Comparison of ENCODE assay signal across 8 mouse cellular contexts in the genomic region with DNA sequence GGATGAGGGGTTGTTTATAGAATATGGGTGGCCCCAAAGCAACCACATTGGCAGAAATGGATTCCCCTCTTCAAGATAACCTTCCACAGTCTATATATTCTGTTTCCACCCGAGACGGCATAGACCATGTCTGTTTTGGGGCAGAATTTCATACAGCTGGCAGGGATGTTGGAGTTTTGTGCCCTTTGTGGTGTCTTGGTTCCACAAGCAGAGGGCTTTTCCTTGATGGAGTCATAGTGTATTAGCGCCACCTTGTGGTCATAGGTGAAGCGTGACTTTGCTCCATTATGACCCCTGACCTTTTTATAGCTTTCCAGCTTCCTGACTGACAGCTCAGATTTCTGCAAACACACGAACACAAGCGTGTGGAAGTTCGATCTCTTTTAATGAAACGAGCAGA. TPM values are rescaled to one million over a fixed set of nuclear protein-coding genes. Genes with fewer than 3 reads are reported as not detected.
DNase-seq lines count a peak whose midpoint lies in the region; ATAC-seq lines count a peak whose summit lies in the region.

No protein-coding gene starts in this region.

- intact Hi-C loops in left cerebral cortex, postnatal 14 days (cut with DNase I) = no loop called here
- intact Hi-C loops in left cerebral cortex, postnatal 10 days (cut with DNase I) = no loop called here

- peak; percentile 71 for ATAC-seq in erythroid progenitor cell, adult 5-6 weeks (replicated peaks; ENCODE audit: low FRiP score, poor library complexity, severe bottlenecking)

- peak; percentile 33 to 43 for DNase-seq in left cerebral cortex, postnatal 14 days (ENCODE audit: low spot score in 2 of 2)
- DNase-seq in left cerebral cortex, postnatal 10 days (ENCODE audit: extremely low spot score in 1 of 2, low spot score in 2 of 2) = no peak
- DNase-seq in ES-CJ7 (ENCODE audit: low read depth, low spot score) = peak; percentile 92
- peak; percentile 13 to 44 for DNase-seq in adrenal gland, postnatal 36 days
- DNase-seq in large intestine, adult 2 months (ENCODE audit: low read depth, low spot score) = peak; percentile 45
- DNase-seq in natural killer cell, adult 2 months (ENCODE audit: low spot score in 2 of 2) = peak; percentile 6 to 42
- DNase-seq in ovary, postnatal 10 days (ENCODE audit: low spot score) = no peak

- 11% methylated on average over 8 of the region's 8 CpGs for WGBS in large intestine, adult 2 months

RNA-seq across cellular contexts. Expression of gene Gm6793, which starts 19.8 kb away (rescaled TPM):
- under 1 TPM in 1 of 2 experiments, not detected in 1; 0.22 TPM for total RNA-seq in left cerebral cortex, postnatal 14 days (2021)
- total RNA-seq in left cerebral cortex, postnatal 10 days (2021) = under 1 TPM in 1 of 2 experiments, not detected in 1; 0.22 TPM
- total RNA-seq in adrenal gland, postnatal 36 days (2021) = under 1 TPM; 0.20 to 0.23 TPM
- not detected in 2 replicates for total RNA-seq in erythroid progenitor cell, adult 5-6 weeks (2015; ENCODE audit: low replicate concordance)
- total RNA-seq in erythroid progenitor cell, adult 5-6 weeks (2017; ENCODE audit: low replicate concordance) = not detected in 2 replicates
- not detected in 2 replicates for polyA plus RNA-seq in large intestine, adult 2 months (2012; rRNA removed)

RNA-seq across cellular contexts. Expression of gene Terf2ip, which starts 23.4 kb away (rescaled TPM):
- total RNA-seq in left cerebral cortex, postnatal 14 days (2021) = 10 to 100 TPM; 32.2 to 33.8 TPM
- total RNA-seq in left cerebral cortex, postnatal 10 days (2021) = 10 to 100 TPM; 34.5 to 36.7 TPM
- 10 to 100 TPM; 20.7 to 21.7 TPM for total RNA-seq in adrenal gland, postnatal 36 days (2021)
- total RNA-seq in erythroid progenitor cell, adult 5-6 weeks (2015; ENCODE audit: low replicate concordance) = 1.3 and 6.5 TPM in 2 replicates
- total RNA-seq in erythroid progenitor cell, adult 5-6 weeks (2017; ENCODE audit: low replicate concordance) = 6.2 and 11.2 TPM in 2 replicates
- polyA plus RNA-seq in large intestine, adult 2 months (2012; rRNA removed) = 4.4 and 5.7 TPM in 2 replicates

RNA-seq across cellular contexts. Expression of gene Kars, which starts 23.5 kb away (rescaled TPM):
- 10 to 100 TPM; 68.3 to 71.8 TPM for total RNA-seq in left cerebral cortex, postnatal 14 days (2021)
- total RNA-seq in left cerebral cortex, postnatal 10 days (2021) = 10 to 100 TPM; 83.6 to 89.3 TPM
- total RNA-seq in adrenal gland, postnatal 36 days (2021) = 100 to 1,000 TPM; 108 to 110 TPM
- total RNA-seq in erythroid progenitor cell, adult 5-6 weeks (2015; ENCODE audit: low replicate concordance) = 37.5 and 40.7 TPM in 2 replicates
- 38.2 and 45.5 TPM in 2 replicates for total RNA-seq in erythroid progenitor cell, adult 5-6 weeks (2017; ENCODE audit: low replicate concordance)
- 68.3 and 79.5 TPM in 2 replicates for polyA plus RNA-seq in large intestine, adult 2 months (2012; rRNA removed)

RNA-seq across cellular contexts. Expression of gene Adat1, which starts 42.5 kb away (rescaled TPM):
- total RNA-seq in left cerebral cortex, postnatal 14 days (2021) = 1 to 10 TPM; 4.8 to 5.2 TPM
- total RNA-seq in left cerebral cortex, postnatal 10 days (2021) = 1 to 10 TPM; 4.5 to 4.6 TPM
- 1 to 10 TPM; 3.3 to 3.4 TPM for total RNA-seq in adrenal gland, postnatal 36 days (2021)
- 0.42 TPM in 1 of 2 replicates, not detected in the other for total RNA-seq in erythroid progenitor cell, adult 5-6 weeks (2015; ENCODE audit: low replicate concordance)
- 1.8 TPM in 1 of 2 replicates, not detected in the other for total RNA-seq in erythroid progenitor cell, adult 5-6 weeks (2017; ENCODE audit: low replicate concordance)
- polyA plus RNA-seq in large intestine, adult 2 months (2012; rRNA removed) = 1.7 and 2.2 TPM in 2 replicates

Comparison
In these comparisons a context has a peak if more than half of its experiments do, and no peak if none do; other contexts are left out.
1. DNase-seq: peak in left cerebral cortex, postnatal 14 days (2 of 2), ES-CJ7 (single experiment), adrenal gland, postnatal 36 days (2 of 2), large intestine, adult 2 months (single experiment) and natural killer cell, adult 2 months (2 of 2); none in left cerebral cortex, postnatal 10 days (0 of 2) and ovary, postnatal 10 days (single experiment).